Mouse (Mus musculus): ENCODE data around the gene Taf5l. TPM values are rescaled to one million over a fixed set of nuclear protein-coding genes. Genes with fewer than 3 reads are reported as not detected.
A peak's percentile ranks its signal among the peaks of the same experiment; 100 is the strongest.

Gene Taf5l
- total RNA-seq (2012; rRNA removed) (85.9 and 86.3 TPM in 2 replicates), polyA plus RNA-seq (2012; ENCODE audit: insufficient read depth in 1 of 2, insufficient read length in 2 of 2, low read depth in 1 of 2, low replicate concordance in 2 of 2, missing spikeins in 1 of 2) (10 to 100 TPM in 1 of 2 experiments, not detected in 1; 88.4 TPM)

GRCm38 (mm10) chr8:124021237-124022227 is at the start of gene Taf5l, which contains the start of gene Urb2:
Gene Taf5l (minus strand): TSS chr8:124021397.
Gene Urb2 (plus strand): TSS chr8:124021508.
- Histone ChIP-seq H3K79me2 (ENCODE audit: control insufficient read depth, insufficient read depth, low read length, poor library complexity) (peaks cover 71% of the 10 kb centered on the region), H3K36me3 (ENCODE audit: control insufficient read depth in 1 of 2, insufficient read depth in 2 of 2, low read length in 2 of 2) (peaks cover 31 to 47% of the 10 kb centered on the region in 2 experiments), H3K9me3 (replicated peaks; ENCODE audit: insufficient read depth, low read length) (no peaks in the 10 kb centered on the region), H3K4me1 (ENCODE audit: control insufficient read depth in 1 of 2, insufficient read depth in 2 of 2, low read length in 2 of 2) (peaks cover 9 to 27% of the 10 kb centered on the region in 2 experiments), H3K9ac (ENCODE audit: control insufficient read depth, low read depth, low read length, poor library complexity, severe bottlenecking) (peak within 1 kb of the TSS; percentile 98), H3K27ac (ENCODE audit: control insufficient read depth, low read depth, low read length) (peak within 1 kb of the TSS; percentile 89), H3K4me3 (ENCODE audit: control insufficient read depth in 1 of 2, insufficient read depth in 1 of 2, low read depth in 2 of 2, low read length in 2 of 2) (peak within 1 kb of the TSS; percentile 96 to 100), H3K27me3 (ENCODE audit: control insufficient read depth in 1 of 2, insufficient read depth in 2 of 2, low read length in 2 of 2) (no peaks in the 10 kb centered on the region)
- peak; percentile 94 for DNase-seq (ENCODE audit: low read depth, low spot score)
- TF ChIP-seq RCOR1 (IDR thresholded peaks at IDR 0.05; ENCODE audit: low read depth, low read length) (no peak), MXI1 (IDR thresholded peaks at IDR 0.05; ENCODE audit: low read depth, low read length) (peak; percentile 99), ZC3H11A (IDR thresholded peaks at IDR 0.05; ENCODE audit: low read depth, low read length) (no peak), NELFE (IDR thresholded peaks at IDR 0.05; ENCODE audit: low read depth, low read length) (peak; percentile 86), E2F4 (IDR thresholded peaks at IDR 0.05; ENCODE audit: borderline replicate concordance, low read depth, low read length) (no peak), RAD21 (IDR thresholded peaks at IDR 0.05; ENCODE audit: low read depth, low read length) (no peak), MYC (IDR thresholded peaks at IDR 0.05; ENCODE audit: low read depth, low read length) (peak; percentile 95), POLR2AphosphoS5 (IDR thresholded peaks at IDR 0.05; ENCODE audit: borderline replicate concordance, low read depth, low read length) (no peak), POLR2AphosphoS2 (IDR thresholded peaks at IDR 0.05; ENCODE audit: low read length) (peak; percentile 84; the same call in 1 of the 2 replicates), BHLHE40 (IDR thresholded peaks at IDR 0.05; ENCODE audit: borderline replicate concordance, low read depth, low read length) (no peak), POLR2A (IDR thresholded peaks at IDR 0.05; ENCODE audit: control insufficient read depth in 1 of 2, insufficient read depth in 1 of 2, low read depth in 1 of 2, low read length in 2 of 2, poor library complexity in 1 of 2) (peak; percentile 77 to 82), MAFK (IDR thresholded peaks at IDR 0.05; ENCODE audit: borderline replicate concordance, low read depth, low read length) (no peak), MAX (IDR thresholded peaks at IDR 0.05; ENCODE audit: low read length) (peak; percentile 93), ZNF384 (IDR thresholded peaks at IDR 0.05; ENCODE audit: low read depth, low read length) (no peak), ZMIZ1 (IDR thresholded peaks at IDR 0.05; ENCODE audit: low read depth, low read length) (peak; percentile 49; the same call in 1 of the 2 replicates), TCF12 (IDR thresholded peaks at IDR 0.05; ENCODE audit: low read depth, low read length) (peak; percentile 71), SIN3A (IDR thresholded peaks at IDR 0.05; ENCODE audit: low read length) (peak; percentile 98), UBTF (IDR thresholded peaks at IDR 0.05; ENCODE audit: borderline replicate concordance, insufficient read depth, low read depth, low read length) (no peak), ELF1 (IDR thresholded peaks at IDR 0.05; ENCODE audit: low read depth, low read length) (peak; percentile 85), TAL1 (IDR thresholded peaks at IDR 0.05; ENCODE audit: low read length) (no peak), USF1 (IDR thresholded peaks at IDR 0.05; ENCODE audit: low read depth, low read length) (peak; percentile 60), MAZ (IDR thresholded peaks at IDR 0.05; ENCODE audit: low read depth, low read length) (peak; percentile 88), MYB (IDR thresholded peaks at IDR 0.05; ENCODE audit: low read depth, low read length) (peak; percentile 100), CTCF (IDR thresholded peaks at IDR 0.05 in 2 of 3, conservative IDR thresholded peaks at IDR 0.05 in 1 of 3; ENCODE audit: control insufficient read depth in 1 of 3, insufficient read depth in 1 of 3, low read depth in 2 of 3, low read length in 3 of 3, poor library complexity in 1 of 3, severe bottlenecking in 1 of 3) (no peak), CHD2 (IDR thresholded peaks at IDR 0.05; ENCODE audit: low read length) (no peak), GABPA (IDR thresholded peaks at IDR 0.05; ENCODE audit: low read depth, low read length) (no peak), JUND (IDR thresholded peaks at IDR 0.05; ENCODE audit: low read depth, low read length) (no peak), ZKSCAN1 (IDR thresholded peaks at IDR 0.05; ENCODE audit: low read depth, low read length) (no peak), MEF2A (IDR thresholded peaks at IDR 0.05; ENCODE audit: extremely low read depth, insufficient replicate concordance, low read depth, low read length, poor library complexity, severe bottlenecking) (no peak), USF2 (IDR thresholded peaks at IDR 0.05; ENCODE audit: borderline replicate concordance in 1 of 2, insufficient read depth in 1 of 2, low read depth in 1 of 2, low read length in 2 of 2) (no peak), EP300 (IDR thresholded peaks at IDR 0.05; ENCODE audit: low read depth in 1 of 2, low read length in 2 of 2) (peak in 1 of 2 experiments; percentile 81; a peak in 2 of 4 replicates), HCFC1 (IDR thresholded peaks at IDR 0.05; ENCODE audit: low read depth, low read length) (peak; percentile 88), NRF1 (IDR thresholded peaks at IDR 0.05; ENCODE audit: insufficient read depth, low read depth, low read length, poor library complexity, severe bottlenecking) (0 out of 2 replicates have a peak, but pooled peaks have one; percentile 18), CHD1 (IDR thresholded peaks at IDR 0.05; ENCODE audit: low read depth, low read length) (no peak)
